ENCODE assay signal across 9 mouse cellular contexts in genomic region chr2:35832742-35833425, GRCm38 (mm10).
A peak's percentile ranks its signal among the peaks of the same experiment; 100 is the strongest.
DNase-seq lines count a peak whose midpoint lies in the region; ATAC-seq lines count a peak whose summit lies in the region.
"Had no signal": no experiment of that assay in that cellular context is flagged by ENCODE, and none has a peak within 500 bp of the region (broad histone marks: within the 10 kb centered on the region; RNA-seq: fewer than 3 reads in every experiment).

No protein-coding gene starts in this region.

- H3K4me1 ChIP-seq in heart, embryonic 12.5 days (replicated peaks) = peaks cover 35% of the 10 kb centered on the region
- 0 out of 2 replicates have a peak, but pooled peaks cover 10% of the 10 kb centered on the region for H3K4me1 ChIP-seq in stomach, embryonic 16.5 days (ENCODE audit: control insufficient read depth, insufficient read depth, low read length)
- no peaks in the 10 kb centered on the region for H3K4me1 ChIP-seq in midbrain, embryonic 13.5 days (replicated peaks)
- H3K4me1 ChIP-seq: hindbrain, embryonic 12.5 days had no signal

- 6% methylated on average over 11 of the region's 11 CpGs for WGBS in heart, embryonic 12.5 days
- 13% methylated on average over 11 of the region's 11 CpGs for WGBS in stomach, embryonic 16.5 days
- WGBS in midbrain, embryonic 13.5 days = 65% methylated on average over 11 of the region's 11 CpGs

- peak; percentile 18 for DNase-seq in spleen, adult 12 weeks (ENCODE audit: low spot score)
- DNase-seq in spleen, postnatal 14 days (ENCODE audit: low spot score in 2 of 2) = no peak
- DNase-seq in kidney, postnatal 10 days = peak; percentile 83
- no peak for DNase-seq in layer of hippocampus, postnatal 36 days
- DNase-seq in cerebellum, adult 9-10 months = no peak

- H3K9ac ChIP-seq in heart, embryonic 12.5 days = no peak overlapping the region
- no peak overlapping the region for H3K9ac ChIP-seq in stomach, embryonic 16.5 days (ENCODE audit: low read length)
- no peak overlapping the region for H3K9ac ChIP-seq in midbrain, embryonic 13.5 days (replicated peaks)
- H3K9ac ChIP-seq: hindbrain, embryonic 12.5 days had no signal

- H3K27me3 ChIP-seq in heart, embryonic 12.5 days (replicated peaks) = no peaks in the 10 kb centered on the region
- no peaks in the 10 kb centered on the region for H3K27me3 ChIP-seq in stomach, embryonic 16.5 days (ENCODE audit: control insufficient read depth, insufficient read depth, low read length)
- no peaks in the 10 kb centered on the region for H3K27me3 ChIP-seq in midbrain, embryonic 13.5 days
- H3K27me3 ChIP-seq: hindbrain, embryonic 12.5 days had no signal

- peak; percentile 82 for ATAC-seq in heart, embryonic 12.5 days (ENCODE audit: insufficient number of reproducible peaks, low FRiP score)
- peak; percentile 79; the same call in 1 of the 2 replicates for ATAC-seq in stomach, embryonic 16.5 days (ENCODE audit: insufficient read depth, low FRiP score)
- ATAC-seq in midbrain, embryonic 13.5 days = no peak

- H3K36me3 ChIP-seq in heart, embryonic 12.5 days = no peaks in the 10 kb centered on the region
- no peaks in the 10 kb centered on the region for H3K36me3 ChIP-seq in stomach, embryonic 16.5 days (ENCODE audit: control insufficient read depth, insufficient read depth, low read length)
- no peaks in the 10 kb centered on the region for H3K36me3 ChIP-seq in midbrain, embryonic 13.5 days
- H3K36me3 ChIP-seq: hindbrain, embryonic 12.5 days had no signal

- peaks cover 14% of the 10 kb centered on the region for H3K9me3 ChIP-seq in heart, embryonic 12.5 days (replicated peaks)
- peaks cover 14% of the 10 kb centered on the region for H3K9me3 ChIP-seq in stomach, embryonic 16.5 days (replicated peaks; ENCODE audit: control insufficient read depth, low read length)
- H3K9me3 ChIP-seq in midbrain, embryonic 13.5 days = no peaks in the 10 kb centered on the region

- H3K27ac ChIP-seq in heart, embryonic 12.5 days (ENCODE audit: poor library complexity, severe bottlenecking) = peak overlapping the region; percentile 60
- H3K27ac ChIP-seq in stomach, embryonic 16.5 days (ENCODE audit: low read length) = no peak overlapping the region
- H3K27ac ChIP-seq in midbrain, embryonic 13.5 days = no peak overlapping the region
- H3K27ac ChIP-seq: hindbrain, embryonic 12.5 days had no signal

- H3K4me3 ChIP-seq in heart, embryonic 12.5 days = no peak overlapping the region
- no peak overlapping the region for H3K4me3 ChIP-seq in stomach, embryonic 16.5 days (replicated peaks; ENCODE audit: low read length)
- H3K4me3 ChIP-seq in midbrain, embryonic 13.5 days (replicated peaks) = no peak overlapping the region
- H3K4me3 ChIP-seq: hindbrain, embryonic 12.5 days had no signal

- no peak overlapping the region for H3K4me2 ChIP-seq in heart, embryonic 12.5 days
- no peak overlapping the region for H3K4me2 ChIP-seq in stomach, embryonic 16.5 days (ENCODE audit: low read depth, low read length)
- no peak overlapping the region for H3K4me2 ChIP-seq in midbrain, embryonic 13.5 days (replicated peaks)
- H3K4me2 ChIP-seq: hindbrain, embryonic 12.5 days had no signal

Comparison
In these comparisons a context has a peak if more than half of its experiments do, and no peak if none do; other contexts are left out.
1. DNase-seq: peak in spleen, adult 12 weeks (single experiment) and kidney, postnatal 10 days (single experiment); none in spleen, postnatal 14 days (0 of 2), layer of hippocampus, postnatal 36 days (0 of 2) and cerebellum, adult 9-10 months (single experiment).